Mouse (Mus musculus): Measurements from ENCODE around the gene Cym. TPM values are rescaled to one million over a fixed set of nuclear protein-coding genes. Genes with fewer than 3 reads are reported as not detected.

The Cym gene
- polyA plus RNA-seq, 1 experiment from 2014 or later, result not detected

- no peaks in the 10 kb centered on the region for H3K4me1 ChIP-seq (replicated peaks; ENCODE audit: control insufficient read depth, insufficient read depth, low read length)
- 88% methylated on average over 3 of the region's 3 CpGs for WGBS
- H3K9ac ChIP-seq (ENCODE audit: low read length), result no peak overlapping the region
- no peak overlapping the region for H3K27ac ChIP-seq (ENCODE audit: low read depth, low read length)
- no peak for ATAC-seq (replicated peaks; ENCODE audit: low FRiP score)
- H3K4me3 ChIP-seq (ENCODE audit: low read depth, low read length), result no peak overlapping the region
- no peaks in the 10 kb centered on the region for H3K36me3 ChIP-seq (ENCODE audit: control insufficient read depth, insufficient read depth, low read length)
- no peaks in the 10 kb centered on the region for H3K9me3 ChIP-seq (ENCODE audit: control insufficient read depth, low read length)
- DNase-seq (ENCODE audit: low spot score), result no peak
- no peak overlapping the region for H3K4me2 ChIP-seq (ENCODE audit: low read depth, low read length, severe bottlenecking)
- H3K27me3 ChIP-seq (ENCODE audit: control insufficient read depth, insufficient read depth, low read length), result no peaks in the 10 kb centered on the region
Measured at GRCm38 (mm10) chr3:107171964-107172363, 49.6 kb downstream of the Cym start.

GRCm38 (mm10) chr3:107169552-107169951 is 52.0 kb downstream of the Cym start:
- H3K27me3 ChIP-seq (ENCODE audit: control insufficient read depth, insufficient read depth, low read length), result no peaks in the 10 kb centered on the region
- H3K4me3 ChIP-seq (ENCODE audit: low read depth, low read length), result no peak overlapping the region
- no peak overlapping the region for H3K27ac ChIP-seq (ENCODE audit: low read depth, low read length)
- H3K9ac ChIP-seq (ENCODE audit: low read length), result no peak overlapping the region
- H3K36me3 ChIP-seq (ENCODE audit: control insufficient read depth, insufficient read depth, low read length), result no peaks in the 10 kb centered on the region
- H3K4me1 ChIP-seq (replicated peaks; ENCODE audit: control insufficient read depth, insufficient read depth, low read length), result no peaks in the 10 kb centered on the region
- no peak for DNase-seq (ENCODE audit: low spot score)
- no peaks in the 10 kb centered on the region for H3K9me3 ChIP-seq (ENCODE audit: control insufficient read depth, low read length)
- ATAC-seq (replicated peaks; ENCODE audit: low FRiP score), result no peak
- H3K4me2 ChIP-seq (ENCODE audit: low read depth, low read length, severe bottlenecking), result no peak overlapping the region
- 71% methylated on average over 2 of the region's 2 CpGs for WGBS

- WGBS, result 97% methylated on average over 2 of the region's 2 CpGs
- Histone ChIP-seq H3K4me2 (ENCODE audit: low read depth, low read length, severe bottlenecking) (no peak overlapping the region), H3K4me1 (replicated peaks; ENCODE audit: control insufficient read depth, insufficient read depth, low read length) (no peaks in the 10 kb centered on the region; the same call in 1 of the 2 replicates), H3K36me3 (ENCODE audit: control insufficient read depth, insufficient read depth, low read length) (no peaks in the 10 kb centered on the region), H3K9ac (ENCODE audit: low read length) (no peak overlapping the region), H3K4me3 (ENCODE audit: low read depth, low read length) (no peak overlapping the region), H3K27me3 (ENCODE audit: control insufficient read depth, insufficient read depth, low read length) (no peaks in the 10 kb centered on the region), H3K9me3 (ENCODE audit: control insufficient read depth, low read length) (no peaks in the 10 kb centered on the region), H3K27ac (ENCODE audit: low read depth, low read length) (no peak overlapping the region)
- DNase-seq (ENCODE audit: low spot score) (no peak), ATAC-seq (replicated peaks; ENCODE audit: low FRiP score) (no peak)
Measured at GRCm38 (mm10) chr3:107162741-107163140, 58.8 kb downstream of the Cym start.

Other genes with a start within 250 kb of the Cym start
- gene Kcna3, start 185.6 kb downstream of the Cym start, polyA plus RNA-seq (2014; fragmentation: Nextera tagmentation; extraction: Ambion mirVana), result 9.2 and 9.5 TPM in 2 replicates
- gene Kcna2, start 120.6 kb downstream of the Cym start, polyA plus RNA-seq (2014; fragmentation: Nextera tagmentation; extraction: Ambion mirVana), result 0.05 and 0.20 TPM in 2 replicates
- gene Kcna10, start 38.7 kb downstream of the Cym start, polyA plus RNA-seq (2014; fragmentation: Nextera tagmentation; extraction: Ambion mirVana), result not detected in 2 replicates
- not detected in 2 replicates for gene A630076J17Rik, start 8.9 kb upstream of the Cym start, polyA plus RNA-seq (2014; fragmentation: Nextera tagmentation; extraction: Ambion mirVana)
- gene Prok1, start 18.0 kb upstream of the Cym start, polyA plus RNA-seq (2014; fragmentation: Nextera tagmentation; extraction: Ambion mirVana), result 0.11 TPM in 1 of 2 replicates, not detected in the other
- gene Lamtor5, start 57.1 kb upstream of the Cym start, polyA plus RNA-seq (2014; fragmentation: Nextera tagmentation; extraction: Ambion mirVana), result 174 and 177 TPM in 2 replicates
- gene Slc16a4, start 69.5 kb upstream of the Cym start, polyA plus RNA-seq (2014; fragmentation: Nextera tagmentation; extraction: Ambion mirVana), result 2.3 and 3.2 TPM in 2 replicates
- gene Rbm15, start 111.9 kb upstream of the Cym start, polyA plus RNA-seq (2014; fragmentation: Nextera tagmentation; extraction: Ambion mirVana), result 19.4 and 22.6 TPM in 2 replicates
- 0.28 and 0.39 TPM in 2 replicates for gene Kcnc4, start 237.8 kb upstream of the Cym start, polyA plus RNA-seq (2014; fragmentation: Nextera tagmentation; extraction: Ambion mirVana)